Mouse (Mus musculus) midbrain, embryonic 10.5 days (tissue): ENCODE data around the gene Zfyve28. TPM values are rescaled to one million over a fixed set of nuclear protein-coding genes. Genes with fewer than 3 reads are reported as not detected.

ENCODE experiments used
- DNase-seq: peaks from one replicate; pipeline ENCODE4 v3.0.0-alpha.2; 2017; ENCODE audit warnings: low spot score
- H3K27ac ChIP-seq: fragments of 300-500 bp; sonication (generic); replicated peaks from 2 replicates; pipeline ENCODE4 v1.5.1; 2016; ENCODE audit warnings: mild to moderate bottlenecking
- H3K27me3 ChIP-seq: fragments of 300-500 bp; sonication (generic); 2 replicates; pipeline ENCODE4 v1.6.1; 2016; ENCODE audit warnings: low read depth, mild to moderate bottlenecking; ENCODE audit not compliant: poor library complexity, severe bottlenecking
- H3K36me3 ChIP-seq: fragments of 300-500 bp; sonication (generic); 2 replicates; pipeline ENCODE4 v1.6.1; 2016; ENCODE audit warnings: mild to moderate bottlenecking, moderate library complexity
- H3K4me1 ChIP-seq: fragments of 300-500 bp; sonication (generic); 2 replicates; pipeline ENCODE4 v1.6.1; 2016
- H3K4me3 ChIP-seq: fragments of 300-500 bp; sonication (generic); 2 replicates; pipeline ENCODE4 v1.5.1; 2016; ENCODE audit warnings: mild to moderate bottlenecking, moderate library complexity
- H3K9me3 ChIP-seq: fragments of 300-500 bp; sonication (generic); replicated peaks from 2 replicates; pipeline ENCODE4 v1.6.1; 2016; ENCODE audit warnings: mild to moderate bottlenecking
- whole genome bisulfite sequencing: fragments of 180-500 bp; shearing (Covaris S2); methylation state at CpG from one replicate; pipeline ENCODE4 v1.1.7; 2016; 5-methylcytosine and 5-hydroxymethylcytosine counted together
- polyA plus RNA-seq: library from polyadenylated mRNA; unstranded; fragments of >200 nt; fragmentation: Nextera tagmentation; extraction: Ambion mirVana; gene quantifications from 2 replicates; pipeline ENCODE4 v1.2.1, GENCODE M21; 2016

The Zfyve28 gene
- polyA plus RNA-seq, 1 experiment from 2014 or later: 2.3 TPM

DNA sequence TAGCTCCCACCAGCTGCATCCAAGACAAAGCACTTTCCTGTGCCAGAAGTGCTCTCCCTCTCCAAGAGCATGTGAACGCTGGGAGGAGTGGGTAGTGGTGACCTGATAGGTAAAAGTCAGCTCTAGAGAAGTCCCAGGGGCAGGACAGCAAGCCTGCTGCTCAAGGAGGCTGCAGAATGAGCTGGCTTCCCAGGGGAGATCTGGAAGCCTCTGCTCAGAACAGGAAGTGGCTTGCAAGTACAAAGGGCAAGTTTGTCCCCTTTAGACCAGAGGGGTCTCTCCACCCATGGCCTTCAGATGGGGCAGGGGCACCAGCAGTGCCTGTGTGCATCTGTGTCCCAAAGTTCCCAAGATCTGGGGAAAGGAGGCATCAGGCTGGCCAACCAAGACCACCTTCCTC lies 98.7 kb downstream of the Zfyve28 start:
- Histone ChIP-seq H3K4me1 (peaks cover 34% of the 10 kb centered on the region), H3K9me3 (no peaks in the 10 kb centered on the region), H3K27me3 (peaks cover 24% of the 10 kb centered on the region), H3K36me3 (no peaks in the 10 kb centered on the region), H3K27ac (no peak overlapping the region), H3K4me3 (no peak overlapping the region)
- no peak for DNase-seq
- 69% methylated on average over 1 of the region's 1 CpGs for WGBS

DNA sequence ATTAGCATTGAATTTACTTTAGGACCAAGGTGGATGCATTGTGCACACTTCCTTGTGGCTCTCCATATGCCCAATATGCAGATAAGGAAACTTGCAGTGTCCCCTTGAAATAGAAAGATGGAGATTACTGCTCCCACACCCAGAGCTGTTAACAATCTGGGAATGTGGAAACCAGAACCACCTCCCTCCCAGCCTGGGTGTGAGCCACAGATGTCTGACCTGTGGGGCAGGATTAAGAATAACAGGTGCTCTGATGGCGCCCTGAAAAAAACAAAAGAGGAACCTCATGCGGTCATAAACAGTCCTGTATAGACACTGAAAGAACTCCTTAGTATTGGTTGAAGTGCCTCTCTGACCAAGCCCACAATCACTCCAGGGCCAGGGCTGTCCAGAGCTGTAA lies 99.4 kb downstream of the Zfyve28 start:
- Histone ChIP-seq H3K36me3 (no peaks in the 10 kb centered on the region), H3K9me3 (no peaks in the 10 kb centered on the region), H3K4me3 (peak overlapping the region; percentile 76; the same call in 1 of the 2 replicates), H3K27ac (no peak overlapping the region), H3K4me1 (peaks cover 34% of the 10 kb centered on the region), H3K27me3 (peaks cover 24% of the 10 kb centered on the region)
- no peak for DNase-seq
- 78% methylated on average over 2 of the region's 2 CpGs for WGBS

DNA sequence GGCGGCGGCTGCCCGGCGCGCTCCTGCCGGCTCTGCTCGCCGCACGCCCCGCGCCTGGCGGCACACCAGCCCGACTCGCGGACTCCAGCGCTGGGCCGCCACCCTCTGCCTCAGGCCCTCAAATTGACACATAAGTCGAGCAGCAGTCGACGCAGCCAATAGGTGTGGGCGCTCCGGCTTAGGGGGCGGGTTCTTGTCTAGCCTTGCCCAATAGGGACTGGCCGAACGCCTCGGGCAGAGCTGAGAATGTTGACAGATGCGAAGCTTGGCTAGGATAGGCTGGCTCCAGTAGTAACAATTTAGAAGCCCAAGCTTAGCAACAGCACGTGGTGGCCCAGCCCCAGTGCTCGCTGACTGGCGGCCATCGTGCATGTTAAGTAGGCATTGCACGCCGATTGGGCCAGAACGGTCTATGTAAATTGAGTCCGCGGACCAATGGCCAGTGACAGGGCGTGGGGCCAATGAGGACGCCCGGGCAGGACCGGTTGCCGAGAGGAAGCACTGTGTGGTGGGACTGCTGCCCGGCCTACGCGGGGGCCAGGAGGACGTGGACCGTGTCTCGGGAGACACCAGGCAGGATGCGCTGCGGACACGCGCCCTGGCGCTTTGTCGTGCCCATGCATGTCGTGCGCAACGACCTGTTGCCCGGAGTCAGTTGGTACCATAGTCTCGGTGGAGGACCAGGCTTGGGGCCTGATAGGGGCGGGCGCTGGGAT lies 100.5 kb downstream of the Zfyve28 start, which contains the start of gene Mxd4:
Gene Mxd4 (minus strand): TSS at position 120 of the 716 bp plus-strand sequence.
- Histone ChIP-seq H3K36me3 (0 out of 2 replicates have a peak, but pooled peaks cover 5% of the 10 kb centered on the region), H3K27me3 (peaks cover 24% of the 10 kb centered on the region), H3K27ac (peak within 1 kb of the TSS; percentile 85), H3K4me1 (peaks cover 43% of the 10 kb centered on the region), H3K9me3 (no peaks in the 10 kb centered on the region), H3K4me3 (peak within 1 kb of the TSS; percentile 76)
- under 1% methylated on average over 60 of the region's 60 CpGs for WGBS
- peak; percentile 98 for DNase-seq

DNA sequence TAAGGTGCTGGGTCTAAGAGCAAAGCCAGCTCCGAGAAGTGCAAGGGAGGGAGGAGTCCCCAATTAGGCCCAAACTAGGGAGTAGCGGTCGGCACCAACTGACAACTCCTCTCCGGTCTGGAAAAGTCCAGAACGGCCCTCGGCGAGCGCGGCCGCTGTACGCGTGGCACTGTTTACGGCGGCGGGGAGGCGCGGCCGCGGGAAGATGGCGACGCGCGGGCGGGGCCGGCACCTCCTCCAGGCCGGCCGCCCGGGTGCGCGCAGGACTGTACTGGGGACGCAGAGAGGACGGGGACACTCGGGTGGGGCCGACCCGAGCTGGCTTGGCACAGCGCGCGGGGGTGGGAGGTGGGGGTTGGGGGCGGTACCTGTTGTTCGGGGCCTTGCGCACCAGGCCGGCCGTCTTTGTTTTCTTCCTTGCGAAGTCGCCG lies 101.3 kb downstream of the Zfyve28 start:
- peak; percentile 43 for DNase-seq
- peaks cover 24% of the 10 kb centered on the region for H3K27me3 ChIP-seq
- H3K27ac ChIP-seq: peak overlapping the region; percentile 83
- H3K9me3 ChIP-seq: no peaks in the 10 kb centered on the region
- H3K4me1 ChIP-seq: peaks cover 43% of the 10 kb centered on the region
- WGBS: under 1% methylated on average over 42 of the region's 46 CpGs
- H3K36me3 ChIP-seq: 0 out of 2 replicates have a peak, but pooled peaks cover 9% of the 10 kb centered on the region
- H3K4me3 ChIP-seq: peak overlapping the region; percentile 76

DNA sequence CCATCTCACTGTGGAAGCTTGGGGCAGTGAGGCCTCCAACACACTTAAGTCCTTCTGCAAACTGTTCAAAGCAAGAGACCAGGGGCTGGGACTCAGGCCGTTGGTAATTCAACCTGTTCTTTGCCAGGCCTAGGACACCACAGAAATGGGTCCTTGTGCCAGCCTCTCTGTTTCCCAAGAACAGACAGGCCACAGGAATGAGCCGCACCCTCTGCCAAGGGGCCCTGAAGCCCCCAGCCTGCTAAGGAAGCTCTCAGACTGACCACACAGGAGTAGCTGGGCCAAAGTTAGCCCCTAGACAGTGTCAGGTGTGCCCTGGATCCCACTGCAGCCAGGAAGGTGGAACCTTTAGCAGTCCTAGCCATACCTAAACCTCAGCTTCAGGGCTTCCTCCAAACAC lies 101.9 kb downstream of the Zfyve28 start:
- Histone ChIP-seq H3K36me3 (peaks cover 10% of the 10 kb centered on the region; the same call in 1 of the 2 replicates), H3K4me3 (peak overlapping the region; percentile 76), H3K27ac (peak overlapping the region; percentile 83), H3K27me3 (peaks cover 24% of the 10 kb centered on the region), H3K4me1 (peaks cover 43% of the 10 kb centered on the region), H3K9me3 (no peaks in the 10 kb centered on the region)
- WGBS: 78% methylated on average over 2 of the region's 2 CpGs
- DNase-seq: no peak

DNA sequence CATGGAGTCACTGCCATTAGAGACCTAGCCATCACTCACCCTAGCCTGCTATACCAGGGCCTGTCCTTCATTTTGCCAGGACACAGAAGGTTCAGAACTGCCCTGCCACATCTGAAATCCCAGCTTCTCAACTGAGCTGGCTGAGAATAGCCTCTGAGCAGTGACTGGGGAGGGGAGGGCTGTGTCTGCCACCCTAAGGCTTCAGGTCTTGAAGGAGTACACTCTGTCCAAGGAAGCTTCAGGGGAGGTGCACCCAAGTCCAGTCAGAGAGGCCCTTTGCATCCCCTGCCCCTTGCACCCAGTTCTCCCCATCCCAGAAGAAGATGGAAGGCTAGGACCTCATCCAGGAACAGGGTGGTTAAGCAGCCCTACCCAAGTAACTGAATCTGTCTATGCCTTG lies 102.5 kb downstream of the Zfyve28 start:
- no peaks in the 10 kb centered on the region for H3K9me3 ChIP-seq
- H3K4me3 ChIP-seq: peak overlapping the region; percentile 76
- DNase-seq: no peak
- peaks cover 13% of the 10 kb centered on the region; the same call in 1 of the 2 replicates for H3K36me3 ChIP-seq
- peaks cover 43% of the 10 kb centered on the region for H3K4me1 ChIP-seq
- H3K27ac ChIP-seq: no peak overlapping the region
- peaks cover 24% of the 10 kb centered on the region for H3K27me3 ChIP-seq

DNA sequence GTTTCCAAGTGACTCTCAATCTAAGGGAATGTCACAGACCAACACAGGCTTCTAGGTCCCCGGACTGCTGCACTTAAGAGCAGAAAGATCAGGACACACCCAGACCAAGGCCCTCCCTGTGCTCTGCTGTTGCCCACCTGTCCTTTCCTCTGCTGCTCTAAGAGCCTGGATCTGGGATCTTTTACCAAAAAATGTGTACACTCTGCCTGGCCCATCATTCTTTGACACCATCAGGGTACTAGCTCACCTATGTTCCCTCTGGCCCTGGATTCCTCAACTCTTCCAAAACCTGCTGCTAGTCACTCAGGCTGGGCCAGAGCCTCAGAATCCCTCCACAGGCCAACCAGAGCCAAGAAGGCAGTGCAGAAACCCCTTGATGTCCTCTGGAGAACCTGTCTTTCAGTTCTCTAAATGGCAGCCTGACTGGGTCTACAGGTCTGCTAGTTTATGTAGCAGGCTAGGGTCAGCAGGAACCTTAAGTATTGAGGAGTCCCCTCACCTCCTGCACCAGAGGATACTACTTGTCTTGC lies 103.1 kb downstream of the Zfyve28 start:
- H3K9me3 ChIP-seq: no peaks in the 10 kb centered on the region
- no peak overlapping the region for H3K27ac ChIP-seq
- H3K4me1 ChIP-seq: peaks cover 43% of the 10 kb centered on the region
- WGBS: 93% methylated on average over 1 of the region's 1 CpGs
- no peak for DNase-seq
- H3K36me3 ChIP-seq: peaks cover 17% of the 10 kb centered on the region; the same call in 1 of the 2 replicates
- peaks cover 24% of the 10 kb centered on the region for H3K27me3 ChIP-seq
- no peak overlapping the region for H3K4me3 ChIP-seq

DNA sequence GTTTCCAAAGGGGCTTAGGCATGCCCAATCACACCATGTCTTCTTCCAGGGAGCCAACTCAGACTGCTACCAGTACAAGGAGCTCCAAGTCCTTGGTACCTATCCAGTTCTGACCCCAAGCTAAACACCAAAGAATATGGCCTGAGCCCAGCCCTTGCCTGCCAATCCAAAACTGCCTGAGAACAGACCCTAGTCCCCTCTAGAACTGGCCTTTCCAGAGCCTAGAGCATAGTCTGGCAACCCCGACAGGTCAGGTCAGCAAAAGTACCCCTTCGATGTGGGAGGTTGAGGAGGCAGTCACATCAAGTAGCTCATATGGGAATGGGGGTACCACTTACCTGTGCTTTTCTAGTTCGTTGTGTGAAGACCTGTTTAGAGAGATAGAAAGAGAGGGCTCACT lies 104.3 kb downstream of the Zfyve28 start:
- no peak for DNase-seq
- Histone ChIP-seq H3K4me3 (no peak overlapping the region), H3K9me3 (no peaks in the 10 kb centered on the region), H3K27me3 (peaks cover 14% of the 10 kb centered on the region), H3K4me1 (peaks cover 43% of the 10 kb centered on the region), H3K36me3 (peaks cover 18% of the 10 kb centered on the region; the same call in 1 of the 2 replicates), H3K27ac (no peak overlapping the region)
- 86% methylated on average over 3 of the region's 3 CpGs for WGBS

DNA sequence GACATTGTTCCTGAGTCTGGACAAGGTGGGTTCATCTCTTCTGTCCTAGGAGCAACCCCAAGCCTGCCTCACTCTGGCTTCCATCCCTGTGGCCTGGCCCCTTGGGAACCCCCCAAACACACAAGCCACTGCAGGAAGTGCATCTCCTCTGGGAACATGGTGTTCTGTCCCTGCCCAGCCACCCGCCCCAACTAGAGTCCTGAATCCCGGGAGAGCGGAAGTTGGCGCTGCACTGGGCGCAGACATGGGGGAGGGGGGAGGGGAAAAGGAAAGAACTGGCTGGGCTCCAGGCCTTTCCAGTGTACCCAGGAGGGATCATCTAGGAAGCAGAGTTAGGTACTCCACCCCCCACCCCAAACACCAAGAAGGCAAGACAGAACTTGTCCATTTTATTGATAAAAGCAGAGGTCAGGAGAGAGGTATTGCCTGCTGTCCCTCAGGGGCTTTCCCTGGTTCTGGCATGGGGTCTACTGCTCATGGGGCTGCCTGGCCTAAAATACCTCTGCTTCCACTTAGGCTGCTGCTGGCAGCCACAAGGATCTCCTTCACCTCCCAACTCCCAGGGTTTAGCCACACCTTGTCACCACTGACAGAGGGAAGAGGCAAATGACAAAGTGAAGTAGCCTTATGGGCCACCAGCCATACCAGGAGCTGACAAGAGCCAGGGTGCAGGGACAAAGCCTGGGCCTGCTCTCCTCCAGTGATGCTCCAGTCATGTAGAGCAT lies 104.9 kb downstream of the Zfyve28 start:
- Histone ChIP-seq H3K27me3 (peaks cover 8% of the 10 kb centered on the region; the same call in 1 of the 2 replicates), H3K4me1 (peaks cover 38% of the 10 kb centered on the region), H3K4me3 (no peak overlapping the region), H3K27ac (no peak overlapping the region), H3K9me3 (no peaks in the 10 kb centered on the region), H3K36me3 (peaks cover 21% of the 10 kb centered on the region; the same call in 1 of the 2 replicates)
- 62% methylated on average over 5 of the region's 5 CpGs for WGBS
- DNase-seq: no peak

DNA sequence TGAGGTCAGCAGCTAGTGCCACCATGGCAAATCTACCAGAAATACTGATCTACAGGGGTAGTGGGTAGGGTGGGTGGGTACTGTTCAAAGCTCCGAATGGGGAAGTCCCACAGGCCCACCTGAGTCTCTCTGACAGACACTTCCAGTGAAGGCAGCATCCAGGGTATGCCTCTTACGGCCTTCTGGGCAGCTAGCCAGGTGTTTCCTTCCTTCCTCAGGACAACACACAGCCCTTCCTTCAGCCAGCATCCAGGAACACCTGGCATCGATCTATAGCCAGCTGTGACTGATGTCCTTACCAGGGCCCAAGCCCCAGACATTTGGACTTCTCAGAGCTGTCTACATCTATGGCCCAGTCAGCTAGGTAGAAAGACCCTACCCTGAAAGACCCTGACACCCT lies 105.8 kb downstream of the Zfyve28 start:
- peaks cover 33% of the 10 kb centered on the region for H3K4me1 ChIP-seq
- no peak overlapping the region for H3K4me3 ChIP-seq
- DNase-seq: no peak
- 88% methylated on average over 3 of the region's 3 CpGs for WGBS
- peaks cover 28% of the 10 kb centered on the region for H3K36me3 ChIP-seq
- H3K9me3 ChIP-seq: no peaks in the 10 kb centered on the region
- peaks cover 8% of the 10 kb centered on the region; the same call in 1 of the 2 replicates for H3K27me3 ChIP-seq
- H3K27ac ChIP-seq: no peak overlapping the region

DNA sequence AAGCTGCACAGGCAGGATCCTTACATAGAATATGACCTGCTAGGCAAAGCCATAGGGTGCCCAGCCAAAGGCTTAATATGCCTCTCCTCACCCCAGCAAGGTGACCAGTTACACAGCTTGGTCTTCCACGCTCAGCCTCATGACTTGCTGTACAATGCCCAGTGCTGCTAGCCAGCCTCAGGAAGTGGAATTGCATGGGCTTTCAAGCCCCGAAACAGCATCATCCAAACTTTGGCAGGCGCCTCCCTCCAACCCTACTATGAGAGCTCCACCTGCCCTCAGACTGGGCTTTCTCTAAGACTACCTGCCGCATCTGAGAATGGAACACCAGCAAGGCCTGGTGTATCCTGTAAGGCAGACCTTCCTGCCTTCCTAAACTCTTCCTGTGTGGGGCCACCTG lies 110.4 kb downstream of the Zfyve28 start:
- 95% methylated on average over 4 of the region's 4 CpGs for WGBS
- H3K4me1 ChIP-seq: peaks cover under 1% of the 10 kb centered on the region
- H3K36me3 ChIP-seq: peaks cover 50% of the 10 kb centered on the region
- no peak overlapping the region for H3K4me3 ChIP-seq
- no peaks in the 10 kb centered on the region for H3K9me3 ChIP-seq
- H3K27ac ChIP-seq: no peak overlapping the region
- DNase-seq: no peak
- no peaks in the 10 kb centered on the region; the same call in 1 of the 2 replicates for H3K27me3 ChIP-seq

DNA sequence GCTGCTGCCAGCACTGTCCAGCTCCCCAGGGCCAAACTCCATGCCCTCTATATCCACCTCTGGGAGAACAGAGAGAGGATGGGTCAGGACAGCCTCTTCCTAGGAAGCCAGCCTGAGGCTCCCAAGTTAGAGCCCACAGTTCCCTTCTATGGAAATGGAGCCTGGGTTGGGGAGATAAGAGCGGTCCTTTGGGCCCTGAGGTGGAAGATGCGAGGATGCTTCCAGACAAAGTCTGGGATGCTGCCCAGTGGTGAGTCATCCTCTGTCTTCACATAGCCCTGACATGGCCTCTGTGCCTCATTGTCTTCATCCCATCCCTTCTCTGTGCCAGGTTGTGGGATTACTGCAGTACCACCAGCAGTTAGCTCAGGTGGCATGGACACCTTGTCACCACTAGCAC lies 111.2 kb downstream of the Zfyve28 start:
- Histone ChIP-seq H3K4me1 (no peaks in the 10 kb centered on the region; the same call in 1 of the 2 replicates), H3K9me3 (no peaks in the 10 kb centered on the region), H3K36me3 (peaks cover 45% of the 10 kb centered on the region), H3K27me3 (no peaks in the 10 kb centered on the region; the same call in 1 of the 2 replicates), H3K4me3 (no peak overlapping the region), H3K27ac (no peak overlapping the region)
- WGBS: 90% methylated on average over 2 of the region's 2 CpGs
- DNase-seq: no peak
